14 mouse cellular contexts compared by ENCODE assay signal in genomic region chr8:124150536-124150935, GRCm38 (mm10).
DNase-seq lines count a peak whose midpoint lies in the region; ATAC-seq and TF ChIP-seq lines count a peak whose summit lies in the region.
"Had no signal": no experiment of that assay in that cellular context is flagged by ENCODE, and none has a peak within 500 bp of the region (broad histone marks: within the 10 kb centered on the region; RNA-seq: fewer than 3 reads in every experiment).

No protein-coding gene starts in this region.

- DNase-seq in liver, postnatal 0 days = no peak
- DNase-seq in liver (no peak), WW6 (ENCODE audit: low read depth, low spot score) (peak; percentile 18)
- DNase-seq in stomach, postnatal 0 days (ENCODE audit: low spot score) = no peak
- no peak for DNase-seq in layer of hippocampus, postnatal 25 days (ENCODE audit: extremely low spot score in 1 of 2, low spot score in 1 of 2)
- no peak for DNase-seq in gastrocnemius, postnatal 10 days
- DNase-seq: cerebellum, adult 2 months; embryo, embryonic 11 days; kidney, adult 9 months; left cerebral cortex, postnatal 4 days had no signal

- H3K4me3 ChIP-seq in liver, postnatal 0 days (ENCODE audit: low read depth, low read length) = no peak overlapping the region
- no peak overlapping the region for H3K4me3 ChIP-seq in E14TG2a.4 (replicated peaks; ENCODE audit: low read length)
- no peak overlapping the region for H3K4me3 ChIP-seq in stomach, postnatal 0 days (ENCODE audit: low read depth, low read length)
- H3K4me3 ChIP-seq: hindbrain, embryonic 13.5 days; liver, embryonic 15.5 days had no signal

- H3K4me2 ChIP-seq in liver, postnatal 0 days (ENCODE audit: low read depth, low read length) = no peak overlapping the region
- no peak overlapping the region for H3K4me2 ChIP-seq in stomach, postnatal 0 days (replicated peaks; ENCODE audit: low read depth)
- H3K4me2 ChIP-seq: hindbrain, embryonic 13.5 days; liver, embryonic 15.5 days had no signal

- no peak overlapping the region for H3K27ac ChIP-seq in liver, postnatal 0 days (ENCODE audit: low read depth)
- no peak overlapping the region for H3K27ac ChIP-seq in stomach, postnatal 0 days (replicated peaks)
- H3K27ac ChIP-seq: liver, embryonic 15.5 days had no signal

- peak; percentile 26; the same call in 1 of the 2 replicates for TF ChIP-seq CTCF in liver, postnatal 0 days (IDR thresholded peaks at IDR 0.05; ENCODE audit: low read depth)
- TF ChIP-seq CTCF in E14TG2a.4 (conservative IDR thresholded peaks at IDR 0.05; ENCODE audit: low read length) = 0 out of 2 replicates have a peak, but pooled peaks have one; percentile 4
- TF ChIP-seq CTCF in stomach, postnatal 0 days (IDR thresholded peaks at IDR 0.05; ENCODE audit: low read depth) = peak; percentile 36; the same call in 1 of the 2 replicates

- no peak overlapping the region for H3K9ac ChIP-seq in liver, postnatal 0 days (replicated peaks)
- no peak overlapping the region for H3K9ac ChIP-seq in stomach, postnatal 0 days (ENCODE audit: low read length)
- H3K9ac ChIP-seq: hindbrain, embryonic 13.5 days; liver, embryonic 15.5 days had no signal

- no peak for TF ChIP-seq EP300 in liver, postnatal 0 days (IDR thresholded peaks at IDR 0.05; ENCODE audit: low read depth)
- no peak for TF ChIP-seq EP300 in stomach, postnatal 0 days (optimal IDR thresholded peaks at IDR 0.05)

- no peak for ATAC-seq in liver, postnatal 0 days
- ATAC-seq in stomach, postnatal 0 days (ENCODE audit: low FRiP score, low TSS enrichment) = no peak
- no peak for ATAC-seq in erythroid progenitor cell, adult 5-6 weeks (replicated peaks; ENCODE audit: low FRiP score, poor library complexity, severe bottlenecking)

- H3K9me3 ChIP-seq in liver, postnatal 0 days (ENCODE audit: low read length) = no peaks in the 10 kb centered on the region
- peaks cover 5% of the 10 kb centered on the region; the same call in 1 of the 2 replicates for H3K9me3 ChIP-seq in E14TG2a.4 (ENCODE audit: low read length)
- no peaks in the 10 kb centered on the region for H3K9me3 ChIP-seq in stomach, postnatal 0 days (ENCODE audit: control insufficient read depth, low read length)
- H3K9me3 ChIP-seq: hindbrain, embryonic 13.5 days; liver, embryonic 15.5 days had no signal

- 78% methylated on average over 5 of the region's 5 CpGs for WGBS in liver, postnatal 0 days (ENCODE audit: insufficient replicate concordance)
- WGBS in stomach, postnatal 0 days = 71% methylated on average over 5 of the region's 5 CpGs

- H3K27me3 ChIP-seq in liver, postnatal 0 days (ENCODE audit: insufficient read depth, low read length) = no peaks in the 10 kb centered on the region
- H3K27me3 ChIP-seq in E14TG2a.4 (ENCODE audit: insufficient read depth, low read length) = no peaks in the 10 kb centered on the region
- H3K27me3 ChIP-seq in stomach, postnatal 0 days (ENCODE audit: control insufficient read depth, insufficient read depth, low read length) = no peaks in the 10 kb centered on the region
- H3K27me3 ChIP-seq: hindbrain, embryonic 13.5 days; liver, embryonic 15.5 days had no signal

- no peaks in the 10 kb centered on the region for H3K36me3 ChIP-seq in liver, postnatal 0 days (replicated peaks; ENCODE audit: insufficient read depth, low read length)
- no peaks in the 10 kb centered on the region for H3K36me3 ChIP-seq in E14TG2a.4 (ENCODE audit: insufficient read depth, low read length)
- no peaks in the 10 kb centered on the region for H3K36me3 ChIP-seq in stomach, postnatal 0 days (ENCODE audit: control insufficient read depth, insufficient read depth, low read length)
- H3K36me3 ChIP-seq: hindbrain, embryonic 13.5 days; liver, embryonic 15.5 days had no signal

- no peaks in the 10 kb centered on the region for H3K4me1 ChIP-seq in liver, postnatal 0 days (ENCODE audit: insufficient read depth)
- H3K4me1 ChIP-seq in E14TG2a.4 (replicated peaks; ENCODE audit: low read depth, low read length) = 0 out of 2 replicates have a peak, but pooled peaks cover under 1% of the 10 kb centered on the region
- H3K4me1 ChIP-seq in stomach, postnatal 0 days (replicated peaks; ENCODE audit: control insufficient read depth, insufficient read depth) = no peaks in the 10 kb centered on the region
- H3K4me1 ChIP-seq: hindbrain, embryonic 13.5 days; liver, embryonic 15.5 days had no signal
